Mouse (Mus musculus): ENCODE data around the gene Atg16l2.

GRCm38 (mm10) chr7:101319796-101320195 is 17.7 kb upstream of the Atg16l2 start:
- TF ChIP-seq CTCF (IDR thresholded peaks at IDR 0.05) (no peak), EP300 (IDR thresholded peaks at IDR 0.05) (no peak)
